Mouse (Mus musculus) cortical plate, adult 2 months (tissue): ENCODE measurements around the gene Scamp5.

Experiments used
- CTCF ChIP-seq: fragments of 200-500 bp; IDR thresholded peaks from 2 replicates; pipeline ENCODE4 v1.5.1; 2011; ENCODE audit warnings: mild to moderate bottlenecking, control low read depth, low read length; ENCODE audit not compliant: insufficient read depth; ENCODE audit errors: extremely low read depth
- POLR2A ChIP-seq: fragments of 200-500 bp; IDR thresholded peaks from 2 replicates; pipeline ENCODE4 v1.6.1; 2011; ENCODE audit warnings: mild to moderate bottlenecking, low read length, control low read depth; ENCODE audit not compliant: insufficient read depth; ENCODE audit errors: extremely low read depth

GRCm38 (mm10) chr9:57421688-57422111, 46.2 kb downstream of the Scamp5 start:
- TF ChIP-seq CTCF (no peak), POLR2A (no peak)
